Mouse (Mus musculus) liver, embryonic 14.5 days (tissue): ENCODE measurements around the gene A830031A19Rik. TPM values are rescaled to one million over a fixed set of nuclear protein-coding genes. Genes with fewer than 3 reads are reported as not detected.

Experiments used
- ATAC-seq: fragments of 200-750 bp; cut with Nextera tagmentation; 2 replicates; pipeline ENCODE4 v1.8.0; 2017; ENCODE audit warnings: moderate number of reproducible peaks, mild to moderate bottlenecking, moderate library complexity; ENCODE audit not compliant: insufficient read depth
- DNase-seq, 3 experiments: peaks; one replicate each; pipeline ENCODE4 v3.0.0-alpha.2; 2012 to 2013; ENCODE audit warnings: low read depth in 3 of 3, low spot score in 3 of 3
- H3K27ac ChIP-seq: fragments of 300-500 bp; sonication (generic); 2 replicates; pipeline ENCODE4 v1.5.1; 2014; ENCODE audit warnings: moderate library complexity, mild to moderate bottlenecking, control low read depth, inconsistent platforms
- H3K27me3 ChIP-seq: fragments of 300-500 bp; sonication (generic); 2 replicates; pipeline ENCODE4 v1.6.1; 2014; ENCODE audit warnings: mild to moderate bottlenecking, low read length, moderate library complexity; ENCODE audit not compliant: control insufficient read depth, insufficient read depth
- H3K36me3 ChIP-seq: fragments of 300-500 bp; sonication (generic); replicated peaks from 2 replicates; pipeline ENCODE4 v1.6.1; 2014; ENCODE audit warnings: low read depth; ENCODE audit not compliant: control insufficient read depth, insufficient read depth
- H3K4me1 ChIP-seq, 2 experiments: fragments of 200-500 bp in 1 of 2; fragments of 300-500 bp in 1 of 2; sonication (generic) in 1 of 2; replicated peaks; 2 replicates each; pipeline ENCODE4 v1.6.1; 2012 to 2014; ENCODE audit warnings: antibody characterized with exemption in 1 of 2, inconsistent platforms in 1 of 2, low read length in 1 of 2; ENCODE audit not compliant: control insufficient read depth in 2 of 2, insufficient read depth in 2 of 2
- H3K4me2 ChIP-seq: fragments of 300-500 bp; sonication (generic); 2 replicates; pipeline ENCODE4 v1.6.1; 2014; ENCODE audit warnings: low read depth, mild to moderate bottlenecking, control low read depth, moderate library complexity
- H3K4me3 ChIP-seq, 2 experiments: fragments of 200-500 bp in 1 of 2; fragments of 300-500 bp in 1 of 2; sonication (generic) in 1 of 2; 2 replicates each; pipeline ENCODE4 v1.5.1; 2012 to 2014; ENCODE audit warnings: low read depth in 2 of 2, low read length in 2 of 2, mild to moderate bottlenecking in 2 of 2, control low read depth in 1 of 2, inconsistent platforms in 1 of 2, moderate library complexity in 1 of 2; ENCODE audit not compliant: insufficient read depth in 1 of 2
- H3K9ac ChIP-seq: fragments of 300-500 bp; sonication (generic); replicated peaks from 2 replicates; pipeline ENCODE4 v1.6.1; 2014; ENCODE audit warnings: mild to moderate bottlenecking, control low read depth, moderate library complexity
- H3K9me3 ChIP-seq: fragments of 300-500 bp; sonication (generic); 2 replicates; pipeline ENCODE4 v1.6.1; 2016; ENCODE audit warnings: low read length, mixed read lengths; ENCODE audit not compliant: control insufficient read depth
- CTCF ChIP-seq: IDR thresholded peaks from 2 replicates; pipeline ENCODE4 v1.5.1; 2016; ENCODE audit warnings: antibody characterized with exemption, low read depth, control low read depth
- EP300 ChIP-seq: IDR thresholded peaks from 2 replicates; pipeline ENCODE4 v1.6.1; 2016; ENCODE audit warnings: antibody characterized with exemption, low read depth
- WGBS: fragments of 180-500 bp; shearing (Covaris S2); extraction: QIAGEN DNeasy Blood & Tissue Kit; methylation state at CpG from one replicate; pipeline ENCODE4 v1.1.7; 2014; ENCODE audit not compliant: insufficient replicate concordance; 5-methylcytosine and 5-hydroxymethylcytosine counted together
- polyA plus RNA-seq, 2 experiments: library from polyadenylated mRNA; depleted of rRNA in 1 of 2; stranded (reverse) in 1 of 2; unstranded in 1 of 2; fragments of >200 nt; fragmentation: Nextera tagmentation in 1 of 2; extraction: Ambion mirVana in 1 of 2; gene quantifications; 2 replicates each; pipeline versions ENCODE4 v1.2.1 to v1.2.3; 2012 to 2014

The A830031A19Rik gene
- polyA plus RNA-seq (2012; rRNA removed), result not detected in 2 replicates
- not detected in 2 replicates for polyA plus RNA-seq (2014; fragmentation: Nextera tagmentation; extraction: Ambion mirVana)

DNA sequence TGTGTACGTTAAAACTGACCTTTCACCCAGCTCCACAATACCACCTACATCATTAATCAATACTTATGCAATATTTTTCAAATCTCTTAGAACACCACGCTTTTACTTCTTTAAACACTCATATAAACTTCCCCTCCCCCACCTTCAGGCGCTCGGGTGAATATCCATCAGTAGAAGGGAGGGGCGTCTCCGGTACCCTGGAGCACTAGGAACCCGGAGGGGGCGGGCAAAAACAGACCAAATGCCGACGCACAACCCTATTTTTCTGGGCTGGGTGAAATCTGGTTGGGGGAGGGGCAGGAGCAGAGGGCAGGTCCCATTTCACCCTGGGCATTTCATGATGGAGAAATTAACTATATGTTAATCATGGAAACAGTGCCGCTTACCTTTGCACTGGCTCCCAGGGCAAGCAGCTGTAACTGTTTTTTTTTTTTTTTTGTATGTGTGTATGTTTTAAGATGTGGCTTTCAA lies at the start of gene A830031A19Rik:
A830031A19Rik (minus strand) TSS at position 421 of the 471 bp plus-strand sequence.
- under 1% methylated on average over 11 of the region's 11 CpGs for WGBS
- DNase-seq (peak in 1 of 3 experiments; percentile 53), ATAC-seq (no peak)
- H3K4me1 ChIP-seq, result peaks cover 4 to 8% of the 10 kb centered on the region in 2 experiments; a peak in 2 of 4 replicates
- H3K36me3 ChIP-seq, result no peaks in the 10 kb centered on the region
- peak within 1 kb of the TSS; percentile 54 for H3K27ac ChIP-seq
- H3K9me3 ChIP-seq, result no peaks in the 10 kb centered on the region
- H3K9ac ChIP-seq, result peak within 1 kb of the TSS; percentile 70
- peak within 1 kb of the TSS; percentile 91 for H3K4me2 ChIP-seq
- H3K27me3 ChIP-seq, result peaks cover 14% of the 10 kb centered on the region
- TF ChIP-seq CTCF, result no peak
- H3K4me3 ChIP-seq, result peak within 1 kb of the TSS; percentile 68 to 83

DNA sequence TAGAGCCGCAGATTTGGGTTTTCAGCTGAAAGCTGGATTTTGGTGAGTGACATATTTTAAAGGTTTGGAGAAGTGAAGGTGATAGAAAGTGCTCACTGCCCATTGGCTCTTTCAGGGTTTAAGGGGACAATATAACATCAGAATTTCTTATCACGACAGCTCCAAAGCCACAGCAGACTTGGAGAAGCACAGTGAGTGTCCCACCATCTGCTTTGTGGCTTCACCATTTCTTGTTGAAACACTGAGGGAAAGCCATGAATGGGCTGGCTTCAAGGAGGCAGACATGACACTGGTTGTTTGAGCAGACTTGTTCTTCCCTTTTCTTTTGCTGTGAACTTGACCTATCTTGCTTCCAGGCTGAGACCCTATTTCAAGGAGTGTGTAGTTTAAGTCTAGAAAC lies 49.1 kb upstream of the A830031A19Rik start:
- WGBS, result 25% methylated on average over 2 of the region's 2 CpGs
- TF ChIP-seq CTCF (no peak), EP300 (0 out of 2 replicates have a peak, but pooled peaks have one; percentile 7)

DNA sequence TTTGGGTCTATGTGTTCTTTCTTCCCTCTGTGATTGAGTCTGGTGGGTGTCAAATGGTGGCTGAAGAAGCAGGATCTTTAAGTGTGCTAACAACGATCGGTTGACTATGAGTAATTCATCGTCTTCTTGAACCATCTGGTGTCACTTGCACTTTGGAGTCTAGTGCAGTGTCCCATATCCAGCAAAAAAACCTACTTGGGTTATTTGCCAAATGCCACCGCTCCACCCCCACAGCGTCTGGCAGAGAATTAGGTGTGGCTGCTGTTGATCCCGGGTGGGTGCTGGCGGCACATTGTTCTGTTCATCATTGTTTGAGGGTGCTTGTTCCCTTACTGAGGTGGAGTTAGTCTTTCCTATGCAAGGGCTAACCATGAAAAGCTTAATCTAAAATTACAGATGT lies 48.0 kb upstream of the A830031A19Rik start:
- WGBS, result 59% methylated on average over 7 of the region's 7 CpGs
- Histone ChIP-seq H3K27ac (no peak overlapping the region), H3K36me3 (peaks cover 8% of the 10 kb centered on the region; the same call in 1 of the 2 replicates), H3K9ac (no peak overlapping the region), H3K4me2 (no peak overlapping the region), H3K9me3 (no peaks in the 10 kb centered on the region), H3K4me1 (peaks cover 51 to 75% of the 10 kb centered on the region in 2 experiments), H3K4me3 (no peak overlapping the region), H3K27me3 (no peaks in the 10 kb centered on the region)
- TF ChIP-seq CTCF, result no peak
- TF ChIP-seq EP300, result no peak
- ATAC-seq (no peak), DNase-seq (no peak)

More for the DNA sequence above, 49.1 kb upstream of the A830031A19Rik start:
- Histone ChIP-seq H3K4me2 (no peak overlapping the region), H3K36me3 (peaks cover 8% of the 10 kb centered on the region; the same call in 1 of the 2 replicates), H3K4me3 (no peak overlapping the region), H3K27me3 (no peaks in the 10 kb centered on the region), H3K9ac (no peak overlapping the region), H3K27ac (peak overlapping the region; percentile 0), H3K9me3 (no peaks in the 10 kb centered on the region), H3K4me1 (peaks cover 59 to 84% of the 10 kb centered on the region in 2 experiments)
- ATAC-seq (no peak), DNase-seq (no peak)

DNA sequence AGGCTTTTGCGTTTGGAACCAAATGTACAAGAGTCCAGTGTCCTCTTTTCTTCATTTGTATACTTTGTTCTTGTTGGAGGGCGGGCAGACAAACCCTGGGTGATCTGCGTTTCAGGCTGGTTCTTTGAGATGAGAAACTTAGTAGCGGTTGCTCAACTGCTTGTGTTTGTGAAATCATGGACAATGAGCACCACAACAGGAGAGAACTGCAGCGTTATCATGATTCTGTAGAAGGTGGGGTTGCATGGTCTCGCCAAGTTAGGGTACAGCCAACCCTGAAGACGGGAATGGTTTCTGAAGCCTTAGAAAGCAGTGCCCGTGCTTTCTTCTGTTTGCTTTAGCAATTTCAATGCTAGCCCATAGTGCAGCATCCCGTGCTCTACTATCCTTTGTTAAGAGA lies 46.3 kb upstream of the A830031A19Rik start:
- TF ChIP-seq EP300, result no peak
- TF ChIP-seq CTCF, result no peak
- peaks cover 36 to 60% of the 10 kb centered on the region in 2 experiments for H3K4me1 ChIP-seq
- no peak for ATAC-seq
- H3K9ac ChIP-seq, result no peak overlapping the region
- H3K4me3 ChIP-seq, result no peak overlapping the region
- no peaks in the 10 kb centered on the region for H3K27me3 ChIP-seq
- H3K36me3 ChIP-seq, result peaks cover 16% of the 10 kb centered on the region
- WGBS, result 65% methylated on average over 9 of the region's 9 CpGs
- H3K9me3 ChIP-seq, result no peaks in the 10 kb centered on the region
- DNase-seq, result no peak
- H3K27ac ChIP-seq, result no peak overlapping the region
- no peak overlapping the region for H3K4me2 ChIP-seq

DNA sequence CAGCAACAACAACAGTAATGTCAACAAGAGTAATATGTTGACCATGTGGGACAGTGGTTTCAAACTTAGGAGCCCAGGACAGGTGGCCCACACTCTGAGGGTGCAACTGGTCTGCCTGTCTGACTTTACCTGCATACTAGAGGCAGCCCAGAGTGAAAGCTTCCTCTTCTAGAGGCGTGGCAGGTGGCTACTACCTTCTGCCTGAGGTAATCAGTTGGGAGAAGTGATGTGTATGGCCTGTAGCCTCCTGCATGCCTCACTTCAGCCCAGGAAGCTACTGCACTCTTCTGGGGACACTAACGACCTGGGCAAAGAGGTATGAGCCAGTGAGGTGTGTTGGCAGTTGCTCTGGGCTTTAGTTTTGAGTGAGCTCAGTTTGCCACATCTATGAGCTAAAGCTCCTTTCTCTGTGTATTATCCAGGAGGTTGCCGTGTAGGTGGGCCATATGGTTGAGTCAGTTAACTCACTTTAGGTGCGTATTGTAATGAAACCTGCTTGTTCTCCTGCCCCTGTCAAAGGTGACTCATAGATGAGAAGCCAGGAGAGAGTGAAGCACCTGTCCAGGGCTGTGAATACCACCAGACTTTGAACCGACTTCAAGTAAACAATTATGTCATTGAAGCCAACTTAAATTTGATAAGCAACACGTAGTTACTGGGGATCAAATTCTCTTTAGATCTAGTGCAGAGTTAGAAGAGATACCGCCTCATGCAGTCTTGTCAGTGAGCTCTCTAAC lies 41.9 kb upstream of the A830031A19Rik start:
- Histone ChIP-seq H3K9me3 (no peaks in the 10 kb centered on the region), H3K27ac (no peak overlapping the region), H3K27me3 (no peaks in the 10 kb centered on the region), H3K9ac (no peak overlapping the region), H3K4me2 (no peak overlapping the region), H3K36me3 (peaks cover 30% of the 10 kb centered on the region), H3K4me1 (peaks cover 19 to 50% of the 10 kb centered on the region in 2 experiments), H3K4me3 (no peak overlapping the region)
- DNase-seq (no peak), ATAC-seq (no peak)
- TF ChIP-seq CTCF (no peak), EP300 (no peak)
- 61% methylated on average over 7 of the region's 7 CpGs for WGBS
